Mouse (Mus musculus) T-helper 17 cell (primary cell): ENCODE data around the gene Lamp2.
"Not testable (repeated sequence)": the region's sequence is repeated elsewhere in the genome, so short reads cannot be mapped to it uniquely, and the experiment has no call there.

Experiments used
- in situ Hi-C, 2 experiments: fragments of 300-600 bp; cut with MboI, MseI; formaldehyde crosslinking; loops; 1 replicate in 1 of 2; 2 replicates in 1 of 2; pipeline ENCODE4 v1.15.1; 2025; ENCODE audit warnings: high pct_unique_total_duplicates in 2 of 2

The Lamp2 gene

DNA sequence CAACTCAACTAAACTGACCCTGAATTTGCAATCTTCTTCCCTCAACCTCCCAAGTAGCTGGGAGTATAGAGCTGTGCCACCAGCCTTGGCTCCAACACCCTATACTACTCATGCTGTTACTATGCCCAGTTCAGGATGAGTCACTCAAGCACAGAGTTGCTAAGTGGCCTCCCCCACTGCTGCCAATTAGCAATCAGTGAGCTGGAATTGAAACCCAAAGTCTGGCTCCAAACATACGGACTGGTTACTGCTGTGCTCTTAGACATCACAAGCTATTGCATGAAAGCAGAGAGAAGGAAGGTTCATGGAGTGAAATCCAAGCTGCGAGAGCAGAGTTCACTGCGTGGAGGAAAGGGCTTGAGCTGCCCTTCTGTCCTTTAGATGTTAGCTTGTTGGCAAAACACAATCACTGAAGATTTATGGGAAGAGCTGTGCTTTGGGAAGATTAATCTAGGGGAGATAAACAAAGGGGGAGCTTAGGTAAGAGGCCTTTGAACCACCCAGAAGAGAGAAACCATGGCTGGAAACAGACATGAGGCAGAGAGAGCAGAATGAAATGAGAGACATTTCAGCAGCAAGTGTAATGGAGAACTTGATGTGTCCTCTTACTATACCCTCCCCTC is 27.3 kb downstream of the Lamp2 start:
- in situ Hi-C loops: loop anchor here (5.0 to 25.0 kb wide), 4 partner anchors 107 to 1692 kb away; partner anchors contain the start of genes Slc25a43 (in 1 of the 2) and Tmem255a (in 1 of the 2)

DNA sequence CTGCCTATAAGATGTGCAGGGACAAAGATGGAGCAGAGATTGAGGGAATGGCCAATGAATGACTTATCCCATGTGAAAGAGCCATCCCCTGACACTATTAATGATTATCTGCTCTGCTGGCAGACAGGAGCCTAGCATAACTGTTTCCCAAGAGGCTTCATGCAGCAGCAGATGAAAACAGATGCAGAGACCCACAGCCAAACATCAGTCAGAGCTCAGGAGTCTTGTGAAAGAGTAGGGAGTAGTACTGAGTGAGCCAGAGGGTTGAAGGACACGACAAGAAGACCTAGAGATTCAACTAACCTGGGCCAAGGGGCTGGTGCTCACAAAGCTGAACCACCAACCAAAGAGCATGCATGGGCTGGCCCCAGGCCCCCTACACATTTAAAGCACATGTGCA is 30.2 kb downstream of the Lamp2 start:
- in situ Hi-C loops: loop anchor here (5.0 to 25.0 kb wide), 4 partner anchors 104 to 1689 kb away; partner anchors contain the start of genes Slc25a43 (in 1 of the 2) and Tmem255a (in 1 of the 2)

DNA sequence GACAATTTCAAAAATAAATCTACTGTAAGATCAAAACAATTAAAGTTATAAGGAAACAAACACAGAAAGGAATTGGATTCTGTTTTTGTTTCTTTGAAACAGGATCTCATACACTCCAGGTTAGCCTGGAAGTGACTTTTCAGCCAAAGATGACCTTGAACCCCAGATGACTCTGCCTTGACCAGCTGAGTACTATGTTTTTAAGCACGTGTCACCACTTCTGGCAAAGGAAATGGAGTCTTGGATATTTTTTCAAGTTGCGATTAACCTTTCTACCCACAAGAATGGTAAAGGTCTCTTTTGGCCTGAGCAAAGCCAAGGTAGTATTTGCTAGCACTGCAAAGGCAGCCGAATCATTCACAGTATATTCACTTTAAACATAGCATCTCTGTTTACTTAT is 33.2 kb downstream of the Lamp2 start:
- in situ Hi-C loops: no loop called here

DNA sequence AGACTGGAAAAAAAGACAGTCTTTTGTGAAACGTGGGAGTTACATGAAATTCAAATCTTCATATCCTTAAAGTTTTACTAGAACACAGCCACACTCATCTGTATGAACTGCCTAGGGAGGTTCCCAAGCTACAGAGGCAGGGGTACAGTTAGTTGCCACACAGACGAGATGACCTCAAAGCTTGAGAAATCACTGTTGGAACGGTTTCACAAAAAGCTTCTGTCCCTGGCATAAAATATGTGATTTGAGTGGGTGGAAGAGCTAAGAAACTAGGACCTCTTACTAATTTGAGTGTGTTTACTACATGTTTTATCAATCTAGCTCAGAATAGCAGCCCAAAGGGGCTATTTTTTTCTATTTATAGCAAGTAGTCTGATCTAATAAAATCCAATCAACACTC is 33.9 kb downstream of the Lamp2 start:
- in situ Hi-C loops: no loop called here

DNA sequence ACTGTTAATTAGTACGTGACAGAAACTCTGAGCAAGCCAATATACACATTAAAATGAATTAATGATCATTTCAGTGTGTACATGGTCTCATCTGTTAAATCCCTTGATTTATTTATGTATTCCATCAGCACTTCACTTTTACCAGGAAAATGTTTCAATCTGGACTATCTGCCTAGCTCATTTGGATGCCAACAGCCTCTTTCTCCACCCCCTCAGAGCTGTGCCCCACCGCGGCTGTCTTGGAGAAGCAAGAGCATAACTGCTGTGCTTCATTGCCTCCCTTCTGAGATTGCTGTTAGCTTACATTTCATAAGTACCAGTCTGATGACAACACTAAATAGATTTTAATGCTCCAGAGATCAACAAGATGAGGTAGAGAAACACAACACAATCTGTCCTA is 52.4 kb downstream of the Lamp2 start:
- in situ Hi-C loops: no loop called here

DNA sequence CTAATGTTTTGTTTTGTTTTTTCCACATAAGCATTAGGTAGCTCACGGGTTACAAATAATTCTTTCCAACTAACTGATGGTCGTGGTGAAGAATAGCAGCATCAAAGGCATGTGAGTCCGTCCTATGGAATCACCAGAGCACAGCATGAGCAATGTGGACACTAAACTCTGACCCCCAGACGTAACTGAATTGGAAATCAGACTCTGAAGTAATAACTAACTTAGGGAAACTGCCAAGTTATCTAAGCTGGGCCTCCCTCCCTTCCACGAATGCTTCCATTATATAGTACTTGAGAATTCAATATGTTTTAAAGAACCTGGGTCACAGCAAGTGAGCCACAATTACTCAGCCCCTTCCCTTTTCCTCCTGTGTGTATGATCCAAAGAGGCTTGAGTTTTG is 53.3 kb downstream of the Lamp2 start:
- in situ Hi-C loops: no loop called here

DNA sequence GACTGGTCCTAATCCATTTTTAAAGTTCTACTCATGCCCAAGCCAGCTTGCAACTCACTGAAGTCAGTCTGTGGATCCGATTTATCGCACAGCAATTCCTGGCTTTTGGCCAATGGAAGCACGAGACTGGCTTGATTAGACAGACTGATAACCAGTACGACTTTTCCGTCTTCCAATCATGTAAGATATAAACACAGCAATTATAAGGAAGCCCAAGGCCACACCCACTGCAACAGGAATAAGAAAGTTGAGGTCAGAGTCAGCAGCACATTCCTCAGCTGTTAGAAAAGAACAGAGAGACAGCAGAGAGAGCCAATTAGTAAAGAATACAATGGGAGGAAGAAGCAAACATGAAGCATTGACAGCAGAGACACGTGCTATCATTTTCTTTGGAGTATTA is 54.2 kb downstream of the Lamp2 start:
- in situ Hi-C loops: no loop called here

DNA sequence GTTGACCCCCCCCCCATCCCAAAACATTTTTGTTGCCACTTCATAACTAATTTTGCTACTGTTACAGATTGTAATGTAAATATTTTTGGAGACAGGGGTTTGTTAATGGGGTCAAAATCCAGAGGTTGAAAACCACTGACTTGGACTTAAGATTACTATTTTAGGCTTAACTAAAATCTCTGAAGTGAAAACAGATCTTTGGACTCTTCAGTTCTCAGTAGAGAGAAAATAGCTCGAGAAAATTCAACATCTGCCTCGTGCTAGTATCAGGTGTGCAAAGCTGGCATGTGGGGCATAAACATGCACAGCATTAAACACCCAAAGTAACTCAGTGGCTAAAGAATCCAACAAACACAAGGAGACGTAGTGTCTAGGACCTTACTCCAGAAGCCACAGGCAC is 55.6 kb downstream of the Lamp2 start:
- in situ Hi-C loops: no loop called here

DNA sequence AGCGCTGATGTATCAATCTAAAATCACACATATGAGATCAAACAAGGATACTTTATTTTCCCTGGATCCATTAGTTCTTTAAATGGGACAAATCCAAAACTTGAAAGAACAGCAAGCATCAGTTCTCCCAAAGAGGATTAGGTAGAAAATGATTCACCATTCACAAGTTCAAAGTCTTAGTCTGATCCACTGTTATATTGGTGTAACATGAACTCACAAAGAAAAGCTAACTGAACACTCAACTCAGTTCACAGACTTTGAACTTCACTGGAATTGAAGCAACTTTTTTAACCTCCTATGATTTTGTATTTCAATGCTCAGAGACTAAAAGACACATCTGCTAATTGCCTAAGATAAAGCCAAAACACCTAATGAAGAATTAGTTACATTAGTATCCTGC is 56.6 kb downstream of the Lamp2 start:
- in situ Hi-C loops: no loop called here

DNA sequence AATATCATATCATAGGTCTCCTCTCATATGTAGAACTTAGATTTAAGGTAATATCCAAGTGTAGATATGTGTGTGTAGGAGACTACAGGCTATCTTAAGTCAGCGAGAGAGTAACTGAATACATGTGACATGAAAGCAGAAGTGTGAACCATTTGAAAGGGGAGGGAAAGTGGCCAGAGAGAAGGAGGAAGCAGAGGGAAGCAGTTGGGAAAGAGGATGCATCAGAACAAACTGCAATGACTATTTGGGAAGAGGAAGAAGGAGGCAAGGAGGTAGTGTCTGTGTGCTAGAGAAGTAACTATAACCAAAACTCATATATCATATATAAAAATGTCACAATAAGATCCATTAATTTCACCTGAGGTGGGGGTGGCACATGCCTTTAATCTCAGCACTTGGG is 83.1 kb downstream of the Lamp2 start:
- in situ Hi-C loops: not testable (repeated sequence)

DNA sequence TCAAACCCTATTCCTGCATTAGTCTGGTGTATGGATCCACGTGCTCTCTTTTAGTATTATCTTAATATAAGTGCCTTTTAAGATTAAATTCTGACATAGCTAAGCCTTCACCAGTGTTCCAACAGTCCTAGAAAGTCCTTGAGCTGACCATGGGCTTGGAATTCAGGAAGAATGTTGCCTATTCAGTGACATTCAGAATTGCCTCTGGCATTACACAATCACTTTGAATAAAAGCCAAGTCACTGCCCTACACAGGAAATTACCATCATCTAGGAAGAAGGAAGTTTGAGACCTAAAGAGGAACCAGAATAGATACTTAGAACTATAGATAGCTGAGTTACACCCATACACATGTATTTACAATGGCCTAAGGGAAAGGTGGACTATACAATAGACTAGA is 91.6 kb downstream of the Lamp2 start:
- in situ Hi-C loops: not testable (repeated sequence)

DNA sequence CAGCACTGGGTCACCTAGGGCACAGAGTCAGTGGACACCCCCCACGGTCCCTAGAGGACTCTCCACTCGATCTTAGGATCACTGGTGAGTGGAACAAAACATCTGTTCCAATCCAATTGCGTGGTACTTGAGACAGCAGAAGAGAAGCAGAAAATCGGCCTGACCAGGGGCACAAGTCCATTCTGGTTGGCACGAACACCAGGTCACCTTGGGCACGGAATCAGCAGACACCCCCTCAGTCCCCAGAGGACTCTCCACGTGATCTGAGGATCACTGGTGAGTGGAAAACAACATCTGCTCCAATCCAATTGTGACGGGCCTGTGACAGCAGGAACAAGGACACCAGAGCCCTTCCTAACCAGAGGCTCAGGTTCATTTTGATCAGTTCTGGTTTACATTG is 94.2 kb downstream of the Lamp2 start:
- in situ Hi-C loops: no loop called here
